Mouse (Mus musculus) G1E (cell line): Measurements from ENCODE around the gene Dazl.

Experiments
- CTCF ChIP-seq: IDR thresholded peaks from 2 replicates; pipeline ENCODE4 v1.5.1; 2012; ENCODE audit warnings: low read depth, low read length, inconsistent platforms, mixed read lengths
- GATA2 ChIP-seq: IDR thresholded peaks from 2 replicates; pipeline ENCODE4 v1.6.1; 2012; ENCODE audit warnings: low read depth, low read length, inconsistent platforms, borderline replicate concordance
- TAL1 ChIP-seq: conservative IDR thresholded peaks from 2 replicates; pipeline ENCODE4 v1.6.1; 2012; ENCODE audit warnings: low read depth, low read length, inconsistent platforms, mixed read lengths

DNA sequence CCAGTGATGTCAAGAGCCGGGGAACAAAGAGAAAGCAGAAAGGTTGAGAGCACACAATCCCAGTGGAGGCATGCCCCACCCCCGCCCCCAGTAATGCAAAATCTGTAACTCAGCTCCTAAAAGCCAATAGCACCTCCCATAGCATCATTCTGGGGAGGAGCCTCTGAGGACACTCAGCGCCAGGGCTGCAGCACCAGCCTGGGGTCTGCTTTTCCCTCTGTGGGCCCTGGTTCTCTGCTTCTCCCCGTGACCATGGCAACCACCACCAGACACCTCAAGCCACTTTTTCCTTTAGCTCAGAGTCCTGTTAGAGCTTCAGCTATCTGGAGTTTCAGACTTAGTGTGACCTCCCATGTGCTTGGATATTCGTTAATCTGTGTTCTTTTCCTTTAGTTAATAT, 15.4 kb upstream of the Dazl start:
- TF ChIP-seq CTCF = no peak
- TF ChIP-seq TAL1 = no peak
- TF ChIP-seq GATA2 = no peak
